Comparison of ENCODE assay signal across 12 mouse cellular contexts in genomic region chr14:79754601-79755222, GRCm38 (mm10). TPM values are rescaled to one million over a fixed set of nuclear protein-coding genes. Genes with fewer than 3 reads are reported as not detected.
A peak's percentile ranks its signal among the peaks of the same experiment; 100 is the strongest.
DNase-seq lines count a peak whose midpoint lies in the region; ATAC-seq lines count a peak whose summit lies in the region.
"Had no signal": no experiment of that assay in that cellular context is flagged by ENCODE, and none has a peak within 500 bp of the region (broad histone marks: within the 10 kb centered on the region; RNA-seq: fewer than 3 reads in every experiment).

No protein-coding gene starts in this region.

- H3K4me2 ChIP-seq in hindbrain, embryonic 14.5 days (replicated peaks) = no peak overlapping the region
- H3K4me2 ChIP-seq: embryonic facial prominence, embryonic 13.5 days had no signal

- 64% methylated on average over 13 of the region's 13 CpGs for WGBS in embryonic facial prominence, embryonic 10.5 days
- WGBS in hindbrain, embryonic 14.5 days = 43% methylated on average over 13 of the region's 13 CpGs

- H3K9ac ChIP-seq in hindbrain, embryonic 14.5 days = peak overlapping the region; percentile 34; the same call in 1 of the 2 replicates
- H3K9ac ChIP-seq: embryonic facial prominence, embryonic 13.5 days had no signal

- no peaks in the 10 kb centered on the region for H3K4me1 ChIP-seq in embryonic facial prominence, embryonic 10.5 days
- H3K4me1 ChIP-seq in hindbrain, embryonic 14.5 days (replicated peaks; ENCODE audit: control insufficient read depth, insufficient read depth, low read length) = peaks cover 13% of the 10 kb centered on the region
- H3K4me1 ChIP-seq: embryonic facial prominence, embryonic 13.5 days had no signal

- no peaks in the 10 kb centered on the region for H3K9me3 ChIP-seq in embryonic facial prominence, embryonic 10.5 days
- no peaks in the 10 kb centered on the region for H3K9me3 ChIP-seq in hindbrain, embryonic 14.5 days (ENCODE audit: control insufficient read depth, low read length)
- H3K9me3 ChIP-seq: embryonic facial prominence, embryonic 13.5 days had no signal

- no peak overlapping the region for H3K27ac ChIP-seq in embryonic facial prominence, embryonic 10.5 days (replicated peaks)
- H3K27ac ChIP-seq in hindbrain, embryonic 14.5 days = peak overlapping the region; percentile 62; the same call in 1 of the 2 replicates
- H3K27ac ChIP-seq: embryonic facial prominence, embryonic 13.5 days had no signal

- DNase-seq in R1 (ENCODE audit: low read depth, low spot score) = peak; percentile 7
- peak; percentile 10 for DNase-seq in embryonic facial prominence, embryonic 10.5 days (ENCODE audit: low spot score)
- no peak for DNase-seq in hindbrain, embryonic 14.5 days (ENCODE audit: low spot score)
- peak; percentile 33 for DNase-seq in neural tube, embryonic 10.5 days (ENCODE audit: extremely low spot score, low spot score)
- no peak for DNase-seq in thymus, postnatal 10 days (ENCODE audit: low spot score in 2 of 2)
- no peak for DNase-seq in layer of hippocampus, adult 9-11 months
- DNase-seq: cerebellum, adult 11 months; kidney, postnatal 36 days; lung, adult 2 months; thymus, postnatal 36 days had no signal

- no peaks in the 10 kb centered on the region for H3K27me3 ChIP-seq in embryonic facial prominence, embryonic 10.5 days (replicated peaks; ENCODE audit: low read depth, poor library complexity, severe bottlenecking)
- H3K27me3 ChIP-seq in hindbrain, embryonic 14.5 days (ENCODE audit: control insufficient read depth, insufficient read depth, low read length) = no peaks in the 10 kb centered on the region
- H3K27me3 ChIP-seq: embryonic facial prominence, embryonic 13.5 days had no signal

- ATAC-seq in hindbrain, embryonic 14.5 days (ENCODE audit: low FRiP score) = peak; percentile 57
- no peak for ATAC-seq in megakaryocyte, adult 5-6 weeks (ENCODE audit: poor library complexity, severe bottlenecking)

- no peak overlapping the region for H3K4me3 ChIP-seq in embryonic facial prominence, embryonic 10.5 days
- no peak overlapping the region for H3K4me3 ChIP-seq in hindbrain, embryonic 14.5 days (replicated peaks; ENCODE audit: low read length)
- H3K4me3 ChIP-seq: embryonic facial prominence, embryonic 13.5 days had no signal

- H3K36me3 ChIP-seq in embryonic facial prominence, embryonic 10.5 days (replicated peaks) = no peaks in the 10 kb centered on the region
- no peaks in the 10 kb centered on the region for H3K36me3 ChIP-seq in hindbrain, embryonic 14.5 days (replicated peaks; ENCODE audit: control insufficient read depth, insufficient read depth)
- H3K36me3 ChIP-seq: embryonic facial prominence, embryonic 13.5 days had no signal

RNA-seq across cellular contexts. Expression of gene Pcdh8, which starts 16.4 kb away (rescaled TPM):
- polyA plus RNA-seq in embryonic facial prominence, embryonic 10.5 days (2016; fragmentation: Nextera tagmentation; extraction: Ambion mirVana) = 3.6 and 9.8 TPM in 2 replicates
- 40.5 and 52.0 TPM in 2 replicates for polyA plus RNA-seq in hindbrain, embryonic 14.5 days (2014; fragmentation: Nextera tagmentation; extraction: Ambion mirVana)
- not detected in 2 replicates for total RNA-seq in megakaryocyte, adult 5-6 weeks (2015)
- not detected in 2 replicates for total RNA-seq in megakaryocyte, adult 5-6 weeks (2017)
- polyA plus RNA-seq: lung, adult 2 months had no signal

Comparison
In these comparisons a context has a peak if more than half of its experiments do, and no peak if none do; other contexts are left out.
1. DNase-seq: peak in R1 (single experiment), embryonic facial prominence, embryonic 10.5 days (single experiment) and neural tube, embryonic 10.5 days (single experiment); none in hindbrain, embryonic 14.5 days (single experiment), thymus, postnatal 10 days (0 of 2) and layer of hippocampus, adult 9-11 months (single experiment).